Mouse (Mus musculus) spleen, postnatal 4 days (tissue): ENCODE data around the gene Grip1.

ENCODE experiments used
- DNase-seq, 2 experiments: peaks; one replicate each; pipeline ENCODE4 v3.0.0; 2022; ENCODE audit warnings: low spot score in 2 of 2

Grip1 gene

DNA sequence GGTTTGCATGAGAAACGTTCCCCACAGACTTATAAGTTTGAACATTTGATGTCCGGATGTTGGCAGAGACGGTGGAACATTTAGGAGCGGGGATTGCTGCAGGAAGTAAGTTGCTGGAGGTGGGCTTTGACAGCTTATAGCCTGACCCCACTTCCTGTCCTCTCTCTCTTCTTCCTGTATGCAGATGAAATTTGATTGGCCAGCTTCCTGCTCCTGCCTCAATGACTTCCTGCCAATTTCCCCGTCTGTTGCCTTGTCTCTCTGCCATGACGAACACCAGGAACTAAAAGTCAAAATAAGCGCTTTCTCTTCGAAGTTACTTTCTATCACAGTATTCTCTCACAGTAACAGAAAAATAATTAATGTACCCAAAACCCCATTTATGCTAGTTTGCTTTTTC, 289.1 kb downstream of the Grip1 start:
- DNase-seq, result no peak

DNA sequence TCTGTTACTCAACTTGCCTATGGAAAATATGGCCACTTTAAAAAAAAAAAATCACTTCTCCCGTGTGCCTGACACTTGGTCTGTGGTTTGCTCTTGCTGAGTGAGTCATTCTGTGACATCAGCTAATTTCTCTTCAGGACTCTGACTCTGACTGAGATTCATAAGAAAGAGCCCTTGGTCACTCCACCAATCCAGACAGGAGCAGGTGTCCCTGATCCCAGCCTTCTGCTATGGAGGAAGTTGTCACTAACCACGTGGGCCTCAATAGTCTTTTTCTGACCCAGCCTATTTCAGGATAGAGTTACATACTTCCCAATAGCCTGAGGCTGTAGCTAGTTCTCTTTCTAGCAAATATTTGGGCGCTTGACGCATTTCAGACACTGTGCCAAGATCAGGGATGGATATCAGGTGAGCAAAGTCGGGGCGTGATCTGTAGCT, 298.8 kb downstream of the Grip1 start:
- no peak for DNase-seq

DNA sequence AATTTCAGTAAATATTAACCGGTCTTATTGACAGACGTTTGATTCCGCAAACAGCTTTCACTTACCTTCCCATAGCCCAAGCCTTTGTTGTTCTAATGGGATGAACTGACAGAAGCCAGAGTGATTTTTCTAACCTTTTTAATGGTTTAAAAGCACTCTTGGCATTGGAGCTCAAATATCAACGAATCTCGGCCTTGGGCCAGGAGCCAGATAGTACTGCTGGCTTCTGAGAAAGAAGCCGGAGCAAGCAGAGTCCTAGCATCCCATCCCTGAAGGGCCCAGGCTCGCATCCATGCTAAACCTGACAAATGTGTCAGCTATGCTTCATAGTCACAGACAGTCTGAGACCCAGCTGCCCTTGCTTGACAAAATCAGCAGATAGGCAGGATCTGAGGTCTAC, 302.6 kb downstream of the Grip1 start:
- no peak for DNase-seq

DNA sequence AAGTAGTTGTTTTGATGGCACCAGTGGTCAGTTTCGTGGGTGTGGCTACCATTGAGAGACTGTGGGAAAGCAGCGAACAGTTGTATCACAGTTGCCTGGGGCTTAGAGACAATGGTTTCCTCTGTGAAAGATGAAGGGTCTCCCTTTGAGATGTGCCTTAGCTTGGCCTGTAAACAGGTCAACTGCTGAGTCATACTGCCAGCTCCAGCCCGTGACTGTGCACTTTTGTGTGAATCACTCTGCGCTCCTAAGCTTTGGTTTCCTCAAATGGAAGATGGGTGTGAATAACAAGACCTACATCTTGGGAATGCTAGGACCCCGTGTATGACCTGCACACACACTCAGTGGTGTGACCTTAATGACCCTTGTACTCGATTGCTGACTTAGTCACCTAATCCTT, 303.6 kb downstream of the Grip1 start:
- DNase-seq, result no peak

DNA sequence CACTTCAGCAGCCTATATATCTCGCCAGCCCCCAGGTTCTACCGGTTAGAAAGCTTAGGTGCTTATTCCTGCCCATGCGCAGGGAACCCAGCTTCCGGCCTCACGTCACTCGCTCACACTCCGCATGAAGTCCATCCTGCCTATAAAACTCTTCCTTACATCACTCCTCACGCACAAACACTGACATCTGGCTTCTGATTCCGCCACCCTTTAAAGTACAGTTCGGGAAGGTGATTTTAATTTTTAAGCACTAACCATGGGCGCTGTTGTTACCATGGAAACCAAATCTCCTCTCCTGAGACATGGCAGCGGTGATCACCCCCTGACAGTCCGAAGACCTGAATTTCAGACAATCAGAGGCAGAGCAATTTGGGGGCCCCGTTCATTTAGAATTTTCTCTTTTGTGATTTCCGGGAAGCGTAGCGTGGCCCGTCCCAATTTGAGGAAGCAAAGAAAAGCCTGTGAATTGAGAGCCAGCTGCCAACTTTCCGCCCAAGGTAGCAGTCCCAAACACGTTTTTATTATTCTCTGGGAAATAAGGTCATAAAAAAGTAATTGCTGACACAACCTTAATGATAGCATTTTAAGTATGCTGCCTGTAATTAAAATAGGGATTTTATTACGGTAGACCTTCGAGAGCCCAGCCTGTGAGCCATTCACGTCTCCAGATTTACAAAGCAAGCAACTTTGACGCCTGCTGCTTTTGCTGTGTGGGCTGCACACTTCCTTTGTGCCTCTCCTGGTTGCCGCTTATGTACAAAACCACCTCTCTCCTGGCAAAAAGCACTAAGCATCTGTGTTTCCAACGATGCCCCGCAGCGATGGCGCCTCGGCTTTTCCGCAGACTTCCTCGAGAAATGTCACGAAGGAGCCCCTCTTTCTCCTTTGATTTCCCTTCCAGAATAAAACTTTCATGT, 308.1 kb downstream of the Grip1 start:
- no peak for DNase-seq

DNA sequence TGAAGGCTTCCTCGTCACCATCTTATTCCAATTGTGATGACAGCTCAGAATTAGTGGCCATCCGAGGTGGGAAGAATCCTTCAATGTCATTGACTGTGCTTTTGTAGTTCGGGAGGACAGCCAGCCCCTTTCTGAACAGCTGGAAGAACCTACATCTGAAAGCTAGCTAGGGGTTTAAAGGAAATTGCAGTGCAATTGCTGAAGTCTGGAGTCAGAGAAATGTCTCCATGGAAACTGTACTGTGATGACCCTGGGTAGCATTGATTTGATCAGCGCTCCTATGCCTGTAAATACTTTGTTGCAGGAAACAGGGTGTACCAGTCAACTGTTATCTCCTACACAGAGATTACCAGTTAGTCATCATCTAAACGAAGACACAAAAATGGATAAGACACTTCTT, 325.2 kb downstream of the Grip1 start:
- no peak for DNase-seq

DNA sequence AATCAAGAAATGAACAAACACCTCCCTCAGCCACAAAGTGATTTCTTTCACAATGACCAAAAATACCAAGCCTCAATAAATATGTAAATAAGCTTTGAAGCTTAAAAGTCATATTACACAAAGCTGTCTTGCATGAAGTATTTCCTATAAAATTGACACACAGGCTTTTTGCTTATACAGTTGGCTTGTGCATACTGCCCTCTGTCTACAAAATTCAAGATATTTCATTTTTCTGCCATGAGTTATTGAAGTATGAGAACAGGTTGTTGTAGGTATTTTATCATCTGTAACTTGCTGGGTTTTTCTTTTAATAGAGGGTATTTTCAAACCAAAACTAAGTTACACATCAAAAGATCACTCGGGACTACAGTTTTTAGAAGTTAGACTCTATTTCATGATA, 326.0 kb downstream of the Grip1 start:
- DNase-seq, result no peak

DNA sequence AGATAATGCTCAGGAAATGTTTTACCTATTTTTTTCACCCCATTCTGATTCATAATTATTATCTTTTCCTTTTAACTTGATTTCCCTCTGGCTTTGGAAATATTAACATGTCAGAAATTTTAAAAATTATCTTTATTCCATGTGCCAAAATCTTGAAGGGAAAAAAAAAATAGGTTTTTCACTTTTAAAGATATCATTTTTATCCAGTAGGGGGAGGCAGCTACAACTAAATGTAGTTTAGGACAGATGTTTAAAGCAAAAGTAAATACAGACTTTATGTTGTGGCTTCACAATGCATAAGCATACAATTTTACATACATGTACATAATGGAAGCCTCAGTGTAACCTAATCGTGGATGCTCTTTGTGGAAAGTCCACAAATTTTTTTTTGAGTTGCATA, 336.9 kb downstream of the Grip1 start:
- DNase-seq, result no peak

DNA sequence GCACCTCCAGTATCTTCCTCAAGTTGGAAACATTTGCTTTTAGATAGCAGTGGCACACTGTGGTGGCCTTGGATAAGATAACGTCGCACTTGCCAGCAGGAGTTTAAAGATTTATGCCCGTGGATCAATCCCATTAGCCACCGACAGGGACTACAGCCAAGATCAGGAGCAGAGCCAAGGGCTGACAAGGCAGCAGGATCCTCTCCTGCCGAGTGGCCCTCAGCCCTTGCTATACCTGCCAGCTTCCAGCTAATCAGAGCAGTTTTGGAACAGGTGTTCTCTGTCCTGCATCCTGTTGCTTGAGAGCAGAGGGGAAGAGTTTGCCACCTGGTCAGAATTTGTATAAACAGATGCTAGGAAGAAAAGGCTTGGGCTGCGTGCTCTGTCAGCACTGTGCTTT, 348.8 kb downstream of the Grip1 start:
- DNase-seq, result no peak

DNA sequence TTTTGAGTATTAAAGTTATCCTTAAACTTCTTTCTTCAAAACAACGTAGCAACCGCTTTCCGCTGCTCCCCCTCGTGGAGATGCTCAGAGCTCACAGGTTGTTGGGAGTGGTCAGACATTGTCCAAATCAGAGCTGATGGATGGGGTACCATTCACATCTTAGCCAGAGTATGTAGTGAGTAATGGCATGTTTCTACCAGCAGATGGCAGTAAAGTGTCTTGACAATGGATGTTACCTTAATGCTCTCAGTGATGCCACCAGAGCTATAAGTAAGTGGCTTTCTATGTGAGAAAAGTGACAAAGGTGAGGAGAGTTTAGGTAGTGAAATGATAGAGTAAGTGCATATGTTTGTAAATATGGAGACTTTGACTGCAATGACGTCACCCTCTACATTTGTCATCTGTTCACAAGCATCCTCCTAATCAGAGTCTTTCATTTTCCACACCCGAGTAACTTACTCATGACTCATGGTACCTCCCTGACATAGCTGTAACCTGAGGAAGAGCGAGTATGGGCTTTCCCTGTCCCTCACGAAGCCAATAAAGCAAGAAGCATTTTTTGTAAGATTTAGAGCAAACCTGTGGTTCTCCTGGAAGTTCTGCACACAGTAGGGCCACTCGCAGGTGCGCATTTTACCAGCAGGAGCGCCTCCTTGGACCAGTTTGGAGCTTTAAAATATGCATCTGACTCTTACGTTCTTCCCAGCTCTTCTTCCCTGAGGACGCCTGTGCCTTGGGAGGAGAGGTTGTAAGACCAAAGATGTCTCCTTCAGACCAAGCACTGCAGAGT, 350.2 kb downstream of the Grip1 start:
- DNase-seq, result no peak

DNA sequence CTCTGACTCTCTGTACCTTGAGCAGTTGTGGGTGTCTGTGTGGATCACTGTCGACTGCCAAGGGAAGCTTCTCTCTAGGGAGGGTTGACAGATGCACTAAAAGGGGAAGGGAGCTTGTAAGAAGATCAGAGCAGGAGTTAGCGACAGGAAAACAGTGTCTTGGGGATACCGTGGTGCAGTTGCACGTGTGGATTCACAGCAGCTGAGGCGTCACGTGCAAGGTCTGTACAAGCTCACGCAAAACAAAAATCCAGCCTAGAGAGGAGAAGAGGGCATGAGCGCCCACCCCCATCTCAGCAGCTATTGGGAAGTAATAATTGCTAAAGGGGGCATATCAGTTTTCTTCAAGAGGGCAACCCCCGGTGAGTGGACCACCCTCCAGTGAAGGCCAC, 350.8 kb downstream of the Grip1 start:
- no peak for DNase-seq

DNA sequence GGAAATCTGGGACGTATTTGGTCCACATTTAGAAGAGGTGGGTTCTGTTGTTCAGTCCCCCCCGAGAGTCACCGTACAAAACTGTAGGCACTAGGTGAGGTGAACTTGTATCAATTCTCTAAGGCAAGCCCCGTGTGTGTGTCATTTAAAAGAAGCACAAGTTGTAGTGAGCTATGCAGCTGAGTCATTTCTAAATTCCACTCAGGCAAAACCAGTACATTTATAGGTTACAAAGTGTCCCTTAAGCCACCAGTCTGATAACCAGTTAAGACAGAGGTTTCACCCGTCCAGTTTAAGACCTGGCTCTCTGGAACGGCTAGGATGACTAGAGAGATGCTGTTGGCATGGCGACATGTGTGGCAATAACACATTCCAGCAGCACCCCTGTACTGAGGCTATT, 351.5 kb downstream of the Grip1 start:
- no peak for DNase-seq

DNA sequence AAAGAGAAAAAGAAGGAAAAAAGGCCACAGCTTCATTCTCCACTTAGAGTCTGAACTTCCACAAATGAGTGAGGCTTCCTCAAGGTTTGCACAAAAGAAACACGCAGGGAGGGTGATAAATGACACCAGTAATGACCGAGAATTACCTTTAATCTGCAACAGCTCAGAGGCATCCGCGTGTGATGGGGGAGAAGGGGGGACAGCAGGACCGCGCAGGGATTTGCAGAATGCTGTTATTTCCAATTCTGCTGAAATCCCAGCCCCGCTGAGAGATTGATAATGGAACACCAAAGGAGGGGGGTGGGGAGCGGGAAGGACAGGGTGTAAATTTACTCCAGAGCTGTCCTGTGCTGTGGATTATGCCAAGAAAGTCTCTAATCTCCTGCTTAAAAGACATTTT, 352.5 kb downstream of the Grip1 start:
- DNase-seq, result no peak

DNA sequence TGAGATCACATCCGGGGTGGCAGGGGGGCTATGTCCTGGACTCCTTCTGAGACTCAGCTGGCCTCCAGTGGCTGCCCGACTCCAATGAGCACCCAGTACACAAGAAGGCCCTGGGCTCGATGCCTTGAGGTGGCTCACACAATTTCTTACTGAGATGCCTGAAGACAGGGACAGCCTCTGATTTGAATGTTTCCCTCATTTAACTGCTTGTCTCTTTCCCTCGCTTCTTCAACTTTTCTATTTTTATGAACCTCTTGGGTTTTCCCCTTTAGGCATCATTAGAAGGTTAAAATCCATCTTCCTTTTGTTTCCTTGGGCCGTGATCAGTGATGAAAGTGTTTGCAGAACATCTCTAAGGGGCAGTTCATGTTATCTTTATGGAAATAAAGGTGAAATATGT, 354.8 kb downstream of the Grip1 start:
- no peak for DNase-seq

DNA sequence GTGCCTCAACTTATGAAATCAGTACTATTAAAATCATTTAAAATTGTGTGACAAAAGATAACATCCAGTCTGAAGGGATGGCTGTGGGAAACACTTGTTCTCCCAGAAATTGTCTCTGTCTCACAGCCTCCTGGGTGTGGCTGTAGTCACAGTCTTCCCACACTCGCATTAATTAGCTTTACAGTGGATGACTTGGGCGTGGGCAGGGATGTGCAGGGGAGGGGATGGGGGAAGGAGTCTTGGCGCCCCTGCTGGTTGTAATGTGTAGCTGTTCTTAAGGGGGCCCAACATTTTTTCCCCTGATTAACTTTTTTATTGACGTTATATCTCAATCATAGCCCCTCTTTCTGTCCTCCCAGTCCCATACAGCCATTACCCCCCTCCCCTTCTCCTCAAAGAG, 360.5 kb downstream of the Grip1 start:
- no peak for DNase-seq

DNA sequence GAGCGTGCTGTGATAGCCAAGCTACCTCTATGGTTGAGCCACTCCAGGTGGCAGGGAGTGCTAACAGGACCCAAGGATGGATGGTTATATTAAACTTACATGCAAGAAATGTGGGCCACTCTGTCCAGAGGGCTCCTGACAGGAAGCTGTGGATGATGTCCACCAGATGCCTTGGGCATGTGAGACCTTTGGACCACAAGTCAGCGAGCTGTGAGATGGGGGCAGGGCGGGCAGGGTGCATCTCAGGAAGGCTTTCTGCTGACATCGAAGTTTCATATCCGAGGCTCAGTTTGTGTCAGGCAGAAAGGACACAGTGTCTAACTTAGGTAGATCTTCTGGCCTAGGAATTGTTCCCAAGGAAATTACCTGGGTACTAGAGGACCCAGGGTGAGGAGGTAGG, 362.4 kb downstream of the Grip1 start:
- no peak for DNase-seq

DNA sequence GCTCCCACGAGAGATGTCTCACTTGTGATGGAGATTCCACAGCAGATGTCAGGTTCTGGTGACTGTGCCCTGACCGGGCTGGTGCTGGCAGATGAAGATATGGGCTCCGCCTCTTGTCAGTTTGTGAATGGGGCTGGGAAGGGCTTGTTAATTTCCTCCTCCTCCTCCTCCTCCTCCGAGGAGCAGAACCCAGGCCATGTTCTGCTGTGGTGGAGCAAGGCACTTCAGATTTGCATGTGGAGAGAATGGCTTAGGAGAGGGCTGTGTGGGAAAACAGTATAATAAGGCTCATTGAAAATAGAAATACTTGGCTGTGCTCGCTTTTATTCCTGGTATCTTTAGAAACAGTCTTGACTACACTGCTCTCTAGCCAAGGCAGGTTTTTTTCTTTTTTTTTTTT, 364.8 kb downstream of the Grip1 start:
- DNase-seq, result no peak

DNA sequence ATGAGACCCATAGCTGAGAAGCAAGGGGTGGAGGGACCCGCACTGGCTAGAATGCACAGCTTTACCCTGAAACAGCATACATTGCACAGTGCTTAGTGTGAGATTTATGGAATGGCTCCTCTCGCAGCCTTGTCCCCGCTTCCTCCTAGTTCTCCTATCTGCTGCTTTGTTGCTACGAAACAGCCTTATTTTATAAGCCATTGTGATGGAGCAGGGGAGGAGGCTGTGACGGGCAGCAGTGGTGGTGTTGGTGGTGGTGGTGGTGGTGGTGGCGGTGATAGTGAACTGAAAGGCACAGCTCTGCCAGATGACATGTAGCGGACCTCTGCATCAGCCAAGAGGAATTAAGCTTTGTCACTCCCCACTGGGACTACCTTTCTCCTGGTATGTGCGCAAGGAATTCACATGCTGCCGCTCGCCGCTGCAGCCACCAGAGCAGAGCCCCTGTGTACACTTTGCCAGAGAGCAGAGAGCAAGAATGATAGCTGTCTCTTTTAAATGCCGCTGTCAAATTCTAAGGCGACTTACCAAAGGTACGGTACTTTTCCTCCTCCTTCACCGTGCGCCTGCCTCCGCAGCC, 365.6 kb downstream of the Grip1 start:
- no peak for DNase-seq

DNA sequence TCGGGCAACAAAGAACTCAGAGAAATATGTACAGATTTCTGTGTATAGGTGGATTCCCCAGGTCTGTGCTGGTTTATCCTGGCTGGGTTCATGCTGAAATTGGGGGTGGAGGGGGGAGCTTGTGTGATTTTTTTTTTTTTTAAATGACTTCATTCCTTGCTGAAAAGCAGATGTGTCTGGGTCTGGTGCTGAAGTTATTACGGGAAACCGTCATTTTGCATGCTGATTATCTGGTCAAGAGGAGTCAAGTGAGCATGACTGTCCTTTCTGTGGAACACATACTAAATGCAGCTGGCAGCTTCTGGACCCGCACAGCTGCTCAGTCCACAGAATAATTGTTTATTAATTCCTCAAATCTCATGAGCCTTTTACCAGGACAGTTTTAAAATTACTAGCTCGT, 366.1 kb downstream of the Grip1 start:
- DNase-seq, result no peak

DNA sequence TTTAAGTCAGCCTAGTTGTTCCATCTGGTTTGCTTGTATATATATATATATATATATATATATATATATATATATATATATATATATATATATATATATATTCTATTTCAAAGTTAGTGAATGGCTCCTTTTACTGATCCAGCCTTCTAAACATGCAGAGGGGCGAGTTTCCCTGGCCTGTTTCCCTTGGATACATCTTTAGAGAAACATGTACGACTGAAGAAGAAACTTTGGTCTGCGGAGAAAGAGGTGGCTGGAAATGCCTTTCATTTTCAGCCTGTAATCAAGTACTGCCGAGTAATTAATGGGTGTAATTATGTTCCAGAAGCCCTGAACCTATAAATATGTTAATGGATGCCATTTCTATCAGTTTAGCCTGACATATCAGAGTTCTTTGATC, 366.8 kb downstream of the Grip1 start:
- DNase-seq, result no peak

DNA sequence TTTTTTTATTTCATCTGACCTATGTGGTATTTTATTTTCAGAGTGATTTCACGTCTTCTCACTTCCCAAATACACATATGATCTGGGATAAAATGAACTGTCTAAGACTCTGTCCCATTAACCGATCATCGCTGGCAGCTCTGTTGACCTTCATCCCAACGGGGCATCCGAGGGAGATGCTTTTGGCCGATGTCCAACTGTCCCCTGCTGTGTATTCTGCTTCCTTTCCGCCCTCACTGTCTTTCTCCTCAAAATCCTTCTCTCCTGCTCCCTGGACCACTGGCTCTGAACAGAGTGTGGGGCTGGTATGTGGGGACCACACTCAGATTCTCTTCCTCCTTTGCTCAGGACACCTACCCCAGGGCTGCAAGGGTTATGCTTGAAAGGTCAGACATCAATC, 370.1 kb downstream of the Grip1 start:
- no peak for DNase-seq

DNA sequence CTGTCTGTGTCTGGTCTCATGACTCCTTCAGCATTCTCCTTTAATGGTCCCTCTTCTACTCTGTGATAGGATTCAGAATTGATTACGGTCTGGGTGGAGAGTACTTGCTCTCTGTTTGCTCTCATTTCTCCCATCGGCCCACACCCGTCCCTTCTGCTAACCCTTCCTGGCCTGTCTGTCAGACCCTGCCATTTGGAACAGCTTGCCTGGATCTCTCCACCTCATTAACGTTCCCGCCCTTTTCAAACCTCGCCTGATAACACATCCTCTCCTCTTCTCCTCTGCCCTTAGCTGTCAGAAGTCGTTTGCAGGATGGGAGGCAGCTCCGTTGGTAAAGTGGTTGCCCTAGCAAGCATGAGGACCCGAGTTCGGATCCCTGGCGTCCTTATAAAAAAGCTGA, 370.9 kb downstream of the Grip1 start:
- DNase-seq, result no peak
